Mouse (Mus musculus): ENCODE measurements around the gene Gm9513.

Gm9513 gene

DNA sequence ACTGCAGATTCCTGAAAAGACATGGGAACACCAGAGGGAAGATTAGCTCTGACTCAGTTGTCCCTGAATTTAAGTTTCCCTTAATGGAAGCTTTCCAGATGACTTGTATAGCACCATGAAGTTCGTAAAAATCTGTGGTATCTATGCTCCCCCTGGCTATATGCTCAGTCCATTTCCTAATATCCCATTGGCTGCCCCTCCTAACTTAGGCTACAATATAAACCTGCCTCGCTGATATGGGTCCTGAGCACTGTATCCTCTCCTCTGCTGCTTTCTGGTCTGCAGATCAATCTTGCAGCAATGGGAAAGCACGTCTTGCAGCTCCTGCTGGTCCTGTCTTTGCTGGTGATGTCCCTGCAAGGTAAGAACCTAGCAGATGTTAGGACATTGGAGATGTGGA lies at the start of gene Gm9513:
Gene Gm9513 (plus strand): TSS at position 301 of the 400 bp plus-strand sequence.
- DNase-seq, result no peak

DNA sequence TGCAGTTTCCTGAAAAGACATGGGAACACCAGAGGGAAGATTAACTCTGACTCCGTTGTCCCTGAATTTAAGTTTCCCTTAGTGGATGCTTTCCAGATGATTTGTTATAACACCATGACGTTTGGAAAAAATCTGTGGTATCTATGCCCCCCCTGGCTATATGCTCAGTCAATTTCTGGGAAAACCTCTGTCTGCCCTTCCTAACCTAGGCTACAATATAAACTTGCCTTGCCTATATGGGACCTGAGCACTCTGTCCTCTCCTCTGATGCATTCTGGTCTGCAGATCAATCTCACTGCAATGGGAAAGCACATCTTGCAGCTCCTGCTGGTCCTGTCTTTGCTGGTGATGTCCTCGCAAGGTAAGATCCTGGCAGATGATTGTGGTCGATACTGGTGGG lies 43.9 kb upstream of the Gm9513 start, which contains the start of gene Gm7257:
Gene Gm7257 (plus strand): TSS at position 301 of the 400 bp plus-strand sequence.
- DNase-seq, result no peak

DNA sequence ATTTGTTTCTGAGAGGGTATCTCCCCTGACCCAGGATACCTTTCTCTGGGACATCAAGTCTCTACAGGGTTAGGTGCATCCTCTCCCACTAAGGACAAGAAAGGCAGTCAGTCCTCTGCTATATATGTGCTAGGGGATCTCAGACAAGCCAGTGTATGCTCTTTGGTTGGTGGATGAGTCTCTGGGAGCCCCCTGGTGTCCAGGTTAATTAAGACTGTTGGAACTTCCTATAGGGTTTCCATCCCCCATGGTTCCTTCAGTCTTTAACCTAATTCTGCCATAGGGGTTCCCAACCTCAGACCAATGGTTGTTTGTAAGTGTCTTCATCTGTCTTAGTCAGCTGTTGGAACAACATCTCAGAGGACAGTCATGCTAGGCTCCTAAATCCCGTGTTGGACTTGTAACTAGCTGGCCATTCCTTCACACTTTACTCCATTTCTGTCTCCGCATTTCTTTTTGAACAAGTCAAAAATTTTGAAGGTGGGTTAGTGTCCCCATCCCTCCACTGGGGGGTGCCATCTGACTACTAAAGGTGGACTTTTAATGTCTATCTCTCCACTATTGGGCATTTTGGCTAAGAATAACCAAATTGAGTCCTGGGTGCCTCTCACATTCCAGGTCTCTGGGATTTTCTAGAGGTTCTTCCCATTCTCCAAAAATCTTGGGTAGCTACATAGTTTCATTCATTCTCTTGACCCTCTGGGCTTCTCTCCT lies 40.2 kb upstream of the Gm9513 start:
- DNase-seq, result peak; percentile 18

DNA sequence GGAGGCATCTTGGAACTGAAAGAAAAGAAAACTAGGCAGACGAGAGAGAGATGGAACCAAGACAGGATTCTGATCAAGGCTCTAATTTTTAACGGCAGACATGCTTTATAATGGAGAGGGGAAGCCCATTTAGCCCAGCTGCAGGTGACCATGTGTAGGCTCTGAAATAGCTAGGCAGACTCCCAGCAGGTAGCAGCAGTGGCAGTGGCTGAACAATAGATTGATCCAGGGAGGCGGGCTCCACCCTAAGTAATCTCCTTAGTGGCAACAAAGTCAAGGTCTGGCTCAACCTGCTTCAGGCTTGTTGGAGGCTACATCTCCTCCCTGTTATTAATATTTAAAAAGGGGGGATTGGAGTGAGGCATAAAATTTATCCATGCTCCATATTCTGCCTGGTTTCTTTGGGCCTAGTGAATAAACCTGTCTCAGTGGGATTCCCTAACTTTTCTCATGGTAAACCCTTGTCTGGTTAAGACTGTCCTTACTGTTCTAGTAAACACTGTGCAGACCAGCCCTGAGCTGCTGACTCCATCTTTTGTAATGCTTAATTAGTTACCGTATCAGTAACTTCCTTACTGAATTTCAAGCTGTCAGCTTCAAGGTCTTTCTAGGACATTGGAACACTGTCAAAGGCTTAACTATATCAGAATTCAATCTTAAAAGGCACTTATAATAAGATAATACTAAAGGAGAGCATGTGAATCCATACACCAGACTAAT lies 19.2 kb downstream of the Gm9513 start:
- DNase-seq, result no peak

DNA sequence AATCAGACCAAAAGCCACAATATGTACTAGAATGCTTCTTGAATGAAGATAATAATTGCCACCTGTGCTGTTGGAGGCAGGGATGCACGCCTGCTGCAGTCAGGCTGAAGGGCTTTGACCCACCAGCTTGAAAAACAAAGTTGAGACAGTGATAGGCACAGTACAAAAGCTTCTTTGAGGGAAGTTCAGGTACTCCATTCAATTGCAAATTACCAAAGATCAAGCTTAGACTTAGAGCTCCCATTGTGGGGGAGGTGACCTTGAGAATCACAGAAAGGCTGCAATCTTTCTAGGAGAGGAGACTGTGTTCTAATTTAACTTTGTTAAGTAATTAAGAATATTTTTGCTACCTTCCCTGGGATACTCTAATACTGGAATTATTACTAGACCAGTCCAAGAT lies 20.4 kb downstream of the Gm9513 start:
- DNase-seq, result no peak

DNA sequence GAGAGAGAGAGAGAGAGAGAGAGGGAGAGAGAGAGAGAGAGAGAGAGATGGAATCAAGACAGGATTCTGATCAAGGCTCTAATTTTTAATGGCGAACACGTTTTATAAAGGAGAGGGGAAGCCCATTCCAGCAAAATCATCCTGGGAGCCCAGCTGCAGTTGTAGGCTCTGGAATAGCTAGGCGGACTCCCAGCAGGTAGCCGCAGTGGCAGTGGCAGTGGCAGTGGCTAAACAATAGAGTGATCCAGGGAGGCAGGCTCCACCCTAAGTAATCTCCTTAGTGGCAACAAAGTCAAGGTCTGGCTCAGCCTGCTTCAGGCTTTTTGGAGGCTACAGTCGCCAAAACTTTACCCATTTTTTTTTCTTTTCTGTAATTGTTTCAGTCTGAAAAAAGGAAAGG lies 28.8 kb downstream of the Gm9513 start:
- DNase-seq, result no peak

All from kidney, postnatal 10 days (tissue).